Mouse (Mus musculus) stomach, embryonic 14.5 days (tissue): ENCODE results near the gene Zfp189. TPM values are rescaled to one million over a fixed set of nuclear protein-coding genes. Genes with fewer than 3 reads are reported as not detected.
"Not testable (repeated sequence)": the region's sequence is repeated elsewhere in the genome, so short reads cannot be mapped to it uniquely, and the experiment has no call there.

Experiments
- ATAC-seq: fragments of 200-750 bp; cut with Nextera tagmentation; 2 replicates; pipeline ENCODE4 v1.8.0; 2017; ENCODE audit warnings: low read depth, moderate TSS enrichment; ENCODE audit not compliant: insufficient number of reproducible peaks, insufficient read depth, low FRiP score
- H3K27ac ChIP-seq: fragments of 300-500 bp; sonication (generic); 2 replicates; pipeline ENCODE4 v1.5.1; 2014; ENCODE audit warnings: mild to moderate bottlenecking, low read length, moderate library complexity, mixed read lengths
- H3K27me3 ChIP-seq: fragments of 300-500 bp; sonication (generic); 2 replicates; pipeline ENCODE4 v1.6.1; 2014; ENCODE audit warnings: low read length, control low read depth, mixed read lengths; ENCODE audit not compliant: control insufficient read depth, insufficient read depth
- H3K36me3 ChIP-seq: fragments of 300-500 bp; sonication (generic); 2 replicates; pipeline ENCODE4 v1.6.1; 2014; ENCODE audit warnings: mild to moderate bottlenecking, control low read depth, low read length, moderate library complexity, mixed read lengths; ENCODE audit not compliant: control insufficient read depth, insufficient read depth
- H3K4me1 ChIP-seq: fragments of 300-500 bp; sonication (generic); 2 replicates; pipeline ENCODE4 v1.6.1; 2014; ENCODE audit warnings: low read length, control low read depth, mixed read lengths; ENCODE audit not compliant: control insufficient read depth, insufficient read depth
- H3K4me2 ChIP-seq: fragments of 300-500 bp; sonication (generic); replicated peaks from 2 replicates; pipeline ENCODE4 v1.6.1; 2014; ENCODE audit warnings: low read depth, low read length, control low read depth
- H3K4me3 ChIP-seq: fragments of 300-500 bp; sonication (generic); 2 replicates; pipeline ENCODE4 v1.5.1; 2014; ENCODE audit warnings: low read depth, low read length, control low read depth
- H3K9ac ChIP-seq: fragments of 300-500 bp; sonication (generic); replicated peaks from 2 replicates; pipeline ENCODE4 v1.6.1; 2014; ENCODE audit warnings: low read depth, mild to moderate bottlenecking, control low read depth, low read length, moderate library complexity, mixed read lengths
- H3K9me3 ChIP-seq: fragments of 300-500 bp; sonication (generic); 2 replicates; pipeline ENCODE4 v1.6.1; 2016; ENCODE audit warnings: low read depth, low read length, control low read depth; ENCODE audit not compliant: control insufficient read depth
- WGBS: fragments of 180-500 bp; shearing (Covaris S2); extraction: QIAGEN DNeasy Blood & Tissue Kit; methylation state at CpG from one replicate; pipeline ENCODE4 v1.1.7; 2014; 5-methylcytosine and 5-hydroxymethylcytosine counted together
- polyA plus RNA-seq: library from polyadenylated mRNA; unstranded; fragments of >200 nt; fragmentation: Nextera tagmentation; extraction: Ambion mirVana; gene quantifications from 2 replicates; pipeline ENCODE4 v1.2.1, GENCODE M21; 2014

Gene Zfp189
- polyA plus RNA-seq, 1 experiment from 2014 or later: 7.1 TPM

DNA sequence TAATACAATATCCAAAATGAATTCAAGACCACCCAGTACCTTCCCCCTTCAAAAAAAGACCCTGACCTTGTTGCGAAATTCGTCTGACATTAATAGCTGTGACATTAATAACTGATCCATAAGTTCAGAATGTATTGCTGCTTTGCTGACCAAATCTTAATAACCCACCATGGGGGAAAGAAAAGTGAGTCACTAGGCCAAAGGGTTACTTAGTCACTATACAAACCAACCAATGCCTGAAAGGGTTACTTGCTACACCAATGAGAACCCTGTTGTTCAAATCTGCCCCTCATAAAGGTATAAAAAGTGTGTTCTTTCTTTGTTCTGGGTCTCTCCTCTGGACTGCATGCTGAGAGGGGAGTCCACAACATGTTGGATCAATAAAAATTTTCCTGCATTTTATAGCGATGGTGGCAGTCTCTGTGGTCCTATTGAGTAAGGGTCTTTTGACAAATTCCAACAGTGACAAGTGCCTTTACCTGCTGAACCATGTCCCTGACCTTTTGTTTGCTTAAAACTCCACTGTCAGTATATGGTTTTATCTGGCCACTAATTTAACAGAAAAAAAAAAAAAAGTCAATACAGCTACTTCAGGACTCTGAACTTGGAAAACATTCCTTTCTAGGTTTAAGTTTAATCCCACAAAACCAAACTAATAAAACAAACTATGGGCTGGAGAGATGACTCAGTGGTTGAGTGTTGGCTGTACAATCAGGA, 34.9 kb upstream of the Zfp189 start:
- not testable (repeated sequence) for H3K4me2 ChIP-seq, H3K27ac ChIP-seq, H3K9ac ChIP-seq, H3K9me3 ChIP-seq, H3K36me3 ChIP-seq, ATAC-seq, H3K4me3 ChIP-seq, H3K4me1 ChIP-seq, H3K27me3 ChIP-seq
- 65% methylated on average over 3 of the region's 3 CpGs for WGBS

DNA sequence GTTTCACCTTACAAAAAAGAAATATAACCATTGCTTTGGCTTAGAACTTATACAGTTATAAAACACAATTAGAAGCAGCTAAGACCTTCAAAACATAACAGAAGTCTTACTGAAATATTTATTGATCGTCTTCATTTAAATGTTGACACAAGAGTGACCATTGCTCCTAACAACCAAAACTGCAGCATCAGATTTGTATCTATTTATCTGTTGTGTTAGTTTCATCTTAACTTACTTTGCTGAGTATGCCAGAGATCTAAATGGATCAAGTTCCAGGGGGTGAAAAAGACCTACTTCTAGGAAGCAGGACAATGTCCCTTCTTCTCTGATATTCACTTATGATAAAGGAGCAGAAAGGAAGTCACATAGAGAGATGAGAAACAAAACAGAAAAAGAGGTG, 17.4 kb upstream of the Zfp189 start:
- no peaks in the 10 kb centered on the region for H3K27me3 ChIP-seq
- no peaks in the 10 kb centered on the region for H3K4me1 ChIP-seq
- H3K36me3 ChIP-seq: no peaks in the 10 kb centered on the region
- WGBS: 92% methylated on average over 1 of the region's 1 CpGs
- no peak for ATAC-seq
- H3K9ac ChIP-seq: no peak overlapping the region
- H3K9me3 ChIP-seq: no peaks in the 10 kb centered on the region
- no peak overlapping the region for H3K4me3 ChIP-seq
- no peak overlapping the region for H3K4me2 ChIP-seq
- H3K27ac ChIP-seq: no peak overlapping the region

DNA sequence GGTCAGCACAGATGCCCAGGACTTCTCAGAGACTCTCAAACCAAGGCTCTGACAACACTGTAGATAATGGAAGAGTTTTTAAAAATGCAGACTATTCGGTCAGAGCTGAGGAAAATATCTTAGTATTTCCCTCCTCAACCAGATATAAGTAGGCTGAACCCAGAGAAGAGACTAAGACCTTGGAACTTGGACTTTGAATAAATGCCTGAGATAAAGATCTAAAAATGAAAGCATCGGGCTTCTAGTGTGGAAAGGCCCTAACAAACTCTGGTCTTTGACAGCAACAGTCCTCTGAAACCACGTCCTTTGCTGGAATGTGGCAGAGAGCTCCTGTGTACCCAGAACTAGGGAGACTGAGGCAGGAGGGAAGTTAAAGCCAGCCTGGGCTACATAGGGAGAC, 14.6 kb upstream of the Zfp189 start, which contains the start of gene Baat:
Baat (minus strand) TSS at position 172 of the 400 bp plus-strand sequence.
- 61% methylated on average over 3 of the region's 3 CpGs for WGBS
- H3K4me1 ChIP-seq: no peaks in the 10 kb centered on the region
- ATAC-seq: no peak

DNA sequence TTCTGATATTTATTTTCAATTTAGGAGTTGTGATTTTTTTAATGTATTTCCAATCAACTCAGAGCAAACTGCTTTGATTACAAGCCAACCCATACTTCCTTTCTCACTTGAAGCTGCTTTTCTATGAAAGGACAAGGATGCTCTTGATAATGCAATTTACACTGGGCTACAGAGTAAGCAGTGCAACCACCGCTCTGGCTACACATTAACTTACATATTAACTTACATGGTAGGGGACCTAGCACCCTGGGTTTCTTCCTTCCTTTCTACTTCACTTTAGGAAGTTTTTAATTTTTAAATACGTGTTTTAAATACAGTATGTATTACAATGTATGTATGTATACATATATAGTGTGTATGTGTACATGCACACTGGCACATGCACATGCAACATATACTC, 11.8 kb upstream of the Zfp189 start:
- H3K36me3 ChIP-seq: peaks cover 22% of the 10 kb centered on the region
- H3K4me3 ChIP-seq: no peak overlapping the region
- no peak for ATAC-seq
- WGBS: 75% methylated on average over 2 of the region's 2 CpGs
- no peaks in the 10 kb centered on the region for H3K27me3 ChIP-seq
- H3K27ac ChIP-seq: no peak overlapping the region
- no peak overlapping the region for H3K4me2 ChIP-seq
- H3K9ac ChIP-seq: no peak overlapping the region
- no peaks in the 10 kb centered on the region for H3K9me3 ChIP-seq
- no peaks in the 10 kb centered on the region for H3K4me1 ChIP-seq

More for the DNA sequence above, 14.6 kb upstream of the Zfp189 start, which contains the start of gene Baat:
- no peak within 1 kb of the TSS for H3K4me3 ChIP-seq
- H3K27ac ChIP-seq: no peak within 1 kb of the TSS
- H3K4me2 ChIP-seq: no peak within 1 kb of the TSS
- H3K36me3 ChIP-seq: peaks cover under 1% of the 10 kb centered on the region; the same call in 1 of the 2 replicates
- no peaks in the 10 kb centered on the region for H3K9me3 ChIP-seq
- H3K27me3 ChIP-seq: no peaks in the 10 kb centered on the region
- H3K9ac ChIP-seq: no peak within 1 kb of the TSS

DNA sequence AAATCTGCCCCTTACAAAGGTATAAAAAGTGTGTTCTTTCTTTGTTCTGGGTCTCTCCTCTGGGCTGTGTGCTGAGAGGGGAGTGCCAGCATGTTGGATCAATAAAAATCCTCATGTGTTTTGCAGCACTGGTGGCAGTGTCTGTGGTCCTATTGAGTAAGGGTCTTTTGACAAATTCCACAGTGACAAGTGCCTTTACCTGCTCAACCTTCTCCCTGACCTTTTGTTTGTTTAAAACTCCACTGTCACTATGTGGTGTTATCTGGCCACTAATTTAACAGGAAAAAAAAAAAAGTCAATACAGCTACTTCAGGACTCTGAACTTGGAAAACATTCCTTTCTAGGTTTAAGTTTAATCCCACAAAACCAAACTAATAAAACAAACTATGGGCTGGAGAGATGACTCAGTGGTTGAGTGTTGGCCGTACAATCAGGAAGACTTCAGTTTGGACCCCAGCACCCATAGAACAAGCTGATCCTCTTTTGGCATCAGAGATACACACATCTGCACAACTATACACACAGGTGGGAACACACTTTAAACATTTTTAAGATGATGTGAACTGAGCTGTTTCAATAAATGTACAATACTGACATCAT, 10.6 kb upstream of the Zfp189 start:
- H3K36me3 ChIP-seq: peaks cover 27% of the 10 kb centered on the region
- WGBS: 64% methylated on average over 1 of the region's 1 CpGs
- not testable (repeated sequence) for H3K4me3 ChIP-seq, H3K4me1 ChIP-seq, H3K27me3 ChIP-seq, ATAC-seq, H3K4me2 ChIP-seq, H3K9me3 ChIP-seq, H3K27ac ChIP-seq, H3K9ac ChIP-seq

DNA sequence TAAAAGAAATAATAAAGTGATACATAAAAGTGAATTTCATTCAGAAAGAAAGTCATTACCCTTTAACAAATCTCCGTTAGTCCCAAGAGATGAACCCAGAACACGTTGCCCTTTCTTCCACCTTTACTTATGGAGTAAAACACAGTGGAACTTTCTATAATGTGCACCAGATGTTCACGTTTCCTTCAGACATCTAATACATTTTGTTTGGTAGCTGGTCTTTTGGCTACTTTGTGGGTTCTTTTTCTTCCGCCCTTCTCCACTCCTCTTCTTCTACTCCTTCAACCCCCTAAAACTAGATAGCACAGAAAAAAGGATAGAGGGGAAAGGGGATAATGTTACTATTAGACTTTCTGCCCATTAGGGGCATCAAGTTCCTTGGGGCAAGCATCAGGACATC, 8.3 kb upstream of the Zfp189 start:
- H3K4me1 ChIP-seq: no peaks in the 10 kb centered on the region
- WGBS: 91% methylated on average over 4 of the region's 4 CpGs
- H3K4me2 ChIP-seq: no peak overlapping the region
- no peaks in the 10 kb centered on the region for H3K9me3 ChIP-seq
- no peak overlapping the region for H3K4me3 ChIP-seq
- H3K9ac ChIP-seq: no peak overlapping the region
- peaks cover 27% of the 10 kb centered on the region for H3K36me3 ChIP-seq
- no peaks in the 10 kb centered on the region for H3K27me3 ChIP-seq
- no peak overlapping the region for H3K27ac ChIP-seq
- no peak for ATAC-seq

DNA sequence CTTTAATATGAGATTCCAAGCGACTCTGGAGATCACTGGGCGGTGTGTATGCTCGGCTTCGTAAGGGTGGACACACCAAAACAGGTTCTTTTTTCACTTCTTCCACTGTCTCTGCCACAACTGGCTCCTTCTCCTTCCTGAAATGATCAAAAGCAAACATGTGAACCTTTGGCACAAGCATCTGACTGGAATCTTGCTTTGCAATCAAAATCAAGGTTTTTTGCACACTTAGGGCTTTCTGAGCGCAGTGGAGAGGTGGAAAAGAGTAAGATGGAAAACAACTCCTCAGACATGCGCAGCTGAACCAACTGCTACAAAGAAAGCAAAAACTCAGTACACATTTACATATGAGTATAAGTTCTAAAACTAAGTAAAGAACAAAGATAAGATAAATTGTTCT, 6.5 kb upstream of the Zfp189 start:
- WGBS: 96% methylated on average over 6 of the region's 6 CpGs
- H3K9me3 ChIP-seq: no peaks in the 10 kb centered on the region
- peaks cover 27% of the 10 kb centered on the region for H3K36me3 ChIP-seq
- H3K27me3 ChIP-seq: no peaks in the 10 kb centered on the region
- H3K4me1 ChIP-seq: no peaks in the 10 kb centered on the region
- H3K27ac ChIP-seq: no peak overlapping the region
- H3K9ac ChIP-seq: no peak overlapping the region
- ATAC-seq: no peak
- no peak overlapping the region for H3K4me2 ChIP-seq
- H3K4me3 ChIP-seq: no peak overlapping the region

DNA sequence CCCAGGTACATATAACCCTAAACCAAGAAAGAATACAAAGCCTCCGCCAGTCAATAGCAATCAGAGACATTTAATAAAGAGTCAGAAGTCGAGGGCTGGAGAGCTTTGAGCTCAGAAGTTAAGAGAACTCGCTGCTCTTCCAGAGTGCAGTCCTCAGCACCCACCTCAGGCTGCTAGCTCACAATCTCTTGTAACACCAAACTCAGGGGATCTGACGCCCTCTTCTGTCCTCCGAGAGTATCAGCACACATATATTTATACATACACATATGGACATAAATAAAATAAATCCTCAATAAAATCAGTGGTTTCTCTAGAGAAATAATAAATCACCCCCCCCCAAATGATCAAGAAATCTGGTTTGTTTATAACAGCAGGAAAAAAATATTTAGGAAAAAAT, 1.5 kb upstream of the Zfp189 start:
- no peaks in the 10 kb centered on the region for H3K9me3 ChIP-seq
- no peaks in the 10 kb centered on the region for H3K27me3 ChIP-seq
- peak overlapping the region; percentile 69; the same call in 1 of the 2 replicates for H3K4me3 ChIP-seq
- no peak overlapping the region for H3K9ac ChIP-seq
- peaks cover 2% of the 10 kb centered on the region; the same call in 1 of the 2 replicates for H3K36me3 ChIP-seq
- H3K27ac ChIP-seq: no peak overlapping the region
- peak overlapping the region; percentile 46 for H3K4me2 ChIP-seq
- 75% methylated on average over 5 of the region's 5 CpGs for WGBS
- peaks cover 5% of the 10 kb centered on the region; the same call in 1 of the 2 replicates for H3K4me1 ChIP-seq
- ATAC-seq: no peak
